Mouse (Mus musculus) macrophage (primary cell): Measurements from ENCODE around the gene Ginm1. TPM values are rescaled to one million over a fixed set of nuclear protein-coding genes. Genes with fewer than 3 reads are reported as not detected.

Source experiments
- H3K27ac ChIP-seq: fragments of 350-480 bp; formaldehyde crosslinking; 2 replicates; pipeline ENCODE4 v1.9.0; 2021
- H3K36me3 ChIP-seq: fragments of 350-480 bp; formaldehyde crosslinking; 2 replicates; pipeline ENCODE4 v1.9.0; 2021; ENCODE audit errors: inconsistent target
- H3K4me3 ChIP-seq: fragments of 350-480 bp; formaldehyde crosslinking; 2 replicates; pipeline ENCODE4 v1.9.0; 2021; ENCODE audit errors: inconsistent target
- H3K79me2 ChIP-seq: fragments of 350-480 bp; formaldehyde crosslinking; 2 replicates; pipeline ENCODE4 v1.9.0; 2021; ENCODE audit errors: inconsistent target
- WGBS: methylation state at CpG from one replicate; pipeline ENCODE4 v1.1.7; 2026; ENCODE audit warnings: inconsistent platforms; ENCODE audit not compliant: missing documents; 5-methylcytosine and 5-hydroxymethylcytosine counted together
- polyA plus RNA-seq: library from polyadenylated mRNA; stranded (reverse); fragments of 250-400 nt; gene quantifications from 3 replicates; pipeline ENCODE4 v1.2.4, GENCODE M21; 2018; ENCODE audit warnings: inconsistent platforms

The Ginm1 gene
- polyA plus RNA-seq, 1 experiment from 2014 or later: 123 TPM

DNA sequence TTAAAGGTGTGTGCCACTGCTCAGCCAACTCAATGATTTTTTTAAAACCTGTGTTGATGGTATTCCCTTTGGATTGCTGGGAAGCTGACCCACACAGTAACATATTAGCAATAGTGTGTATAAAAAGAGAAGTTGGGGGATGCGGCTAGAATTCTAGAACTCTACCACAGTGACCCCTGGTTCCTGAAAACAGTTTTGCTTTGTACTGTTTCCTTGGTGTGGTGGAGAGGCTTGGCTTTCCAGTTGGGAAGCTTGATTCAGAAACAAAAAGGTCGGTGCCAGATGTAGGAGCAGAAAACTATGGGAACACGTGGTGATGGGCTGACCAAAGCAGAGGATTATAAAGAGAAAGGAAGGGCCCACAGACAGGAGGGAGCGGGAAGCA lies 32.6 kb upstream of the Ginm1 start:
- WGBS: 90% methylated on average over 3 of the region's 4 CpGs
- no peak overlapping the region for H3K27ac ChIP-seq
- H3K4me3 ChIP-seq: no peak overlapping the region
- H3K79me2 ChIP-seq: no peaks in the 10 kb centered on the region
- H3K36me3 ChIP-seq: peaks cover 19% of the 10 kb centered on the region

- WGBS: 91% methylated on average over 9 of the region's 9 CpGs
- no peak overlapping the region for H3K4me3 ChIP-seq
- H3K79me2 ChIP-seq: no peaks in the 10 kb centered on the region
- H3K36me3 ChIP-seq: peaks cover 19% of the 10 kb centered on the region
- H3K27ac ChIP-seq: no peak overlapping the region
Measured at GRCm38 (mm10) chr10:7824663-7825280, 32.1 kb upstream of the Ginm1 start.

GRCm38 (mm10) chr10:7821981-7822380 lies 29.4 kb upstream of the Ginm1 start:
- Histone ChIP-seq H3K4me3 (no peak overlapping the region), H3K36me3 (peaks cover 29% of the 10 kb centered on the region), H3K27ac (no peak overlapping the region), H3K79me2 (no peaks in the 10 kb centered on the region)
- 96% methylated on average over 12 of the region's 12 CpGs for WGBS

DNA sequence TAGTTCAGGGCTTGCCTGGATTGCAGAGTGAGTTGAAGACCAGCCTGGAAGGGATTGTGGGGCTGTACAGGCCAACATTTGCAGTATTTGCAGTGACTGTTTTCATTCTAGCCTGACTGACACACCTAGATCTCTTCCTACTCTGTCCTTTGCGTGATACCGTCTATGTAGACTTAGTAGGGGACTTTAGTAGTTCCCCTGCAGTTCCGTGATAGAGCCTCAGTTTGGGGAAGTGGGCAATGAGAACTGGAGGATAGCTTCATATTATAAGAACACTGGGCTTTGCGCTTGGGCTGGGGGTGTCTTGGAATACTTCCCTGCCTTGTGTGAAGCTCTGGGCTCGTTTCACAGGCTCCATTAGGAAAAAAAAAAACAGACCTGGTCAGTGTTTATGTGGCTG lies 27.5 kb upstream of the Ginm1 start:
- WGBS: 87% methylated on average over 5 of the region's 5 CpGs
- Histone ChIP-seq H3K4me3 (no peak overlapping the region), H3K36me3 (peaks cover 32% of the 10 kb centered on the region), H3K27ac (no peak overlapping the region), H3K79me2 (no peaks in the 10 kb centered on the region)

DNA sequence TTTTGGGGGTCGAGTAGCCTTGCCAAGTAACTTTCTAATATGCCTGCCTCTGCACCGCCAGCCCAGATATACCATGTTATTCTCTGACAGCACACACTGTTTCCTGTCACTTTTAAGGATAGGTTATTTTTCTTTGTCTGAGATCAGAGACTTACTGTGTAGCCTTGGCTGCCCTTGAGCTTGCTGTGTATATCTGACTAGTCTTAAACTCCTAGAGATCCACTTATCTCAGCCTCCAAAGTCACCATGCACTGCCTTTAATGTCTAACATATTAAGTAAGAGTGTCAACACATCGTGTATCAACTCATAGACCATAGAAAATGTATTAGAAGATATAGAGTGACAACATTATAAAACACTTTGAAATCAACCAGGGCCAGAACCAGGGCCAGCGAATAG lies 27.0 kb upstream of the Ginm1 start:
- no peaks in the 10 kb centered on the region for H3K79me2 ChIP-seq
- H3K36me3 ChIP-seq: peaks cover 34% of the 10 kb centered on the region
- H3K4me3 ChIP-seq: no peak overlapping the region
- H3K27ac ChIP-seq: no peak overlapping the region
- 97% methylated on average over 4 of the region's 4 CpGs for WGBS

- no peak overlapping the region for H3K27ac ChIP-seq
- WGBS: 95% methylated on average over 4 of the region's 4 CpGs
- no peak overlapping the region for H3K4me3 ChIP-seq
- peaks cover 34% of the 10 kb centered on the region for H3K36me3 ChIP-seq
- no peaks in the 10 kb centered on the region for H3K79me2 ChIP-seq
Measured at GRCm38 (mm10) chr10:7819156-7819555, 26.5 kb upstream of the Ginm1 start.

- Histone ChIP-seq H3K36me3 (peaks cover 34% of the 10 kb centered on the region), H3K79me2 (no peaks in the 10 kb centered on the region), H3K4me3 (no peak overlapping the region), H3K27ac (no peak overlapping the region)
- 96% methylated on average over 3 of the region's 4 CpGs for WGBS
Measured at GRCm38 (mm10) chr10:7818676-7819075, 26.1 kb upstream of the Ginm1 start.

DNA sequence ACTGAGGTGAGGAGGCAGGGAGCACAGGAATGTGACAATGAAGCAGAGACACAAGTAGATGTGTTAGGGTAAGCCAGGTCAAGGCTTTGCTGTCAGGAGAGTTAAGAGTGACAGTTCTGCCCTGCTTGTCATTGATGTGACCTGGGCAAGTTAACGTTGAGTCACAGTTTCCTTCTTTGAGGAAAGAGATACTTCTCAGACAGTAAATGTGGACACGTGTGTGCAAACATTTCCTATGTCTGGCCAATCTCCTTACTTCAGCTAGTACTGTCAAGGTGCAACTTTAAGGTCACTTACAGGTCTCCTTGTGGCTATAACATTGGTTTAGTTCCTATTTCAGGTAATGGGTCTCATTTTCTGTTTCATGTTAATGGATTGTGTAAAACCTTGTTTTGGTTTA lies 23.9 kb upstream of the Ginm1 start:
- 54% methylated on average over 2 of the region's 2 CpGs for WGBS
- H3K4me3 ChIP-seq: no peak overlapping the region
- H3K79me2 ChIP-seq: no peaks in the 10 kb centered on the region
- H3K36me3 ChIP-seq: peaks cover 23% of the 10 kb centered on the region
- H3K27ac ChIP-seq: no peak overlapping the region

GRCm38 (mm10) chr10:7809937-7810336 lies 17.3 kb upstream of the Ginm1 start:
- H3K4me3 ChIP-seq: no peak overlapping the region

DNA sequence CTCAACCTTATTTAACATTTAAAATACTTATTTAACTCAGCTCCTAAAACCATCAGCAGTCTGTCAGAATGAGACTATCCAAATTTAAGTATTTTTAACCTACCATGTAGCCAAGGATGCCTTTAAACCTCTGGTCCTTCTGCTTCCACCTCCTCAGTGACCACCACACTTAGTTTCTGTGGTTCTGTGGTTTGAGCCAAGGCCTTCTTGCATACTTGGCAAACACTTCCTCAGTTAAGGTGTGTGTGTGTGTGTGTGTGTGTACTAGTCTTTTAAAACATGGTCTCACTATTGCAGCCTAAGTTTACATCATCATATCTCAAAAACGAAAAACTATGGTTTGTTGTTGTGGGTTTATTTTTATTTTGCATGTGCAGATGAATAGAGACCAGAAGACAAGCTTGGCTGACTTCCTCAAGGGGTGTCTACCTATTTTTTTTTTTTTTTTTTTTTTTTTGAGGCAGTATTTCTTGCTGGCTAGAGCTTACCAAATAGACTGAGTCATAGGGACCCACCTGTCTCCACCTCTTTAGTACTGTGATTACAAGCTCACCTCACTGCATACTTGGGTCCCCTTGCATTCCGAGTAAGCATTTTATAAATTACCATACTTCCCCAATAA lies 10.0 kb upstream of the Ginm1 start:
- Histone ChIP-seq H3K4me3 (no peak overlapping the region), H3K27ac (no peak overlapping the region), H3K36me3 (peaks cover 81% of the 10 kb centered on the region), H3K79me2 (no peaks in the 10 kb centered on the region)
- WGBS: 56% methylated on average over 2 of the region's 2 CpGs

More at GRCm38 (mm10) chr10:7809937-7810336, 17.3 kb upstream of the Ginm1 start:
- H3K79me2 ChIP-seq: no peaks in the 10 kb centered on the region
- H3K27ac ChIP-seq: no peak overlapping the region
- 42% methylated on average over 2 of the region's 2 CpGs for WGBS
- H3K36me3 ChIP-seq: peaks cover 37% of the 10 kb centered on the region

DNA sequence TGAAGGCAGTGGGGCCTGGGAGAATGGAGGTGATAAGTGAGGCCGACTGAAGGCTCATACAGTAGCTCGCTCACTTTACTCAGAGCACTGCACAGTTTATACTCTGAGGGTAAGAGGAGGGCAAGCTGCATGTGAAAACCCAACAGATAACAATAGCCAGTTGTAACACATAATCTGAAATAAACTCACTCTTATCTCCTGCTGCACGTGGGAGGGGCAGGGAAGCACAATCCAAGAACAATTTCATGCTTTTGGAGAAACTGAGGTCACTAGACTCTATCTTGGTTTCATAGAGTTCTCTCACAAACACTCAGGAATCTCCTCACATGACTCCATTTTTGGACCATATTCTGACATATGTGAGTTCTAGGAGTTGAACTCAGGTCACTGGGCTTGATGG lies 8.6 kb upstream of the Ginm1 start:
- H3K79me2 ChIP-seq: no peaks in the 10 kb centered on the region
- no peak overlapping the region for H3K27ac ChIP-seq
- peaks cover 87% of the 10 kb centered on the region for H3K36me3 ChIP-seq
- H3K4me3 ChIP-seq: no peak overlapping the region
- 98% methylated on average over 3 of the region's 3 CpGs for WGBS

DNA sequence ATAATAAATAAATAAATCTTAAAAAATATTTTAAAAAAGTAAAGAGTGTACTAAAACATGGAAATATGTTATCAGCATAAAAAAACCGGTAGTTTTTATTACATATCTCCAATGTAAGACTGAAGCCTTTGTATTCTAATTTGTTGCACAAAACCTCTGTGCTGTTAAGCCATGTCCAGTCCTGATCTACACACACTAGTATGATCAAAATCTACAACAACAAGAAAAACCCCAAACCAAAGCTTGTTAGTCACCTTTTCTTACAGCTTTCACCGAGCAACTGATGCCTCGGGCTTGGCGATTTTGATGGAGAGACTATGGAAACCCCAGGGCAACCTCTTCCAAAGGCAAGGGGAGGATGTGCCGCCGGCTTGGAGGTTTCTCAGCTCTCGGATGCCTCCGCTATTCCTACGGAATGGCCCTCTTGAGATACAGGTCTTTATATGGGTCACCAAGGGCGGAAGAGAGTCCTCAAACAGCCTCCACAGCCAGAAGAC lies 322 bp downstream of the Ginm1 start:
- peak overlapping the region; percentile 39 for H3K27ac ChIP-seq
- 0% methylated on average over 10 of the region's 10 CpGs for WGBS
- H3K36me3 ChIP-seq: peaks cover 9% of the 10 kb centered on the region
- H3K4me3 ChIP-seq: peak overlapping the region; percentile 99
- H3K79me2 ChIP-seq: peaks cover 50% of the 10 kb centered on the region

DNA sequence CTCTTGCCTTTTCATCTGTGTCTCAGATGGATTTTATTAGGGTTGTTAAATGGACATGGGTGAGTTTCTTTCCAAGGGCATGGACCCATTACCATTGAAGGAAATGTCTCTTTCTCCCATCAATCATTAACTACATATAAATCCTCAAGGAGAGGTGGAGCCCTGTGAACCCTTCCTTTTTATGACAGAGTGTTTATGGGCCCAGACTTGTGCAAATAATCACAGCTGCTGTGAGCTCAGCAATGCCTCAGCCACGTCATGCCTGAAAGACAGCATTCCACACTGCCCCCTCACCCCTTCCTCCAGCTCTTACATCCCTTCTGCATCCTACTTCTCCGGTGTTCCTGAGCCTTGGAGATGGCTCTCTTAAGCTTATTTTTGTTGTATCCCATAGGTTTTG lies 5.3 kb downstream of the Ginm1 start:
- Histone ChIP-seq H3K4me3 (no peak overlapping the region), H3K79me2 (peaks cover 17% of the 10 kb centered on the region), H3K27ac (no peak overlapping the region), H3K36me3 (no peaks in the 10 kb centered on the region)
- WGBS: 82% methylated on average over 2 of the region's 2 CpGs

DNA sequence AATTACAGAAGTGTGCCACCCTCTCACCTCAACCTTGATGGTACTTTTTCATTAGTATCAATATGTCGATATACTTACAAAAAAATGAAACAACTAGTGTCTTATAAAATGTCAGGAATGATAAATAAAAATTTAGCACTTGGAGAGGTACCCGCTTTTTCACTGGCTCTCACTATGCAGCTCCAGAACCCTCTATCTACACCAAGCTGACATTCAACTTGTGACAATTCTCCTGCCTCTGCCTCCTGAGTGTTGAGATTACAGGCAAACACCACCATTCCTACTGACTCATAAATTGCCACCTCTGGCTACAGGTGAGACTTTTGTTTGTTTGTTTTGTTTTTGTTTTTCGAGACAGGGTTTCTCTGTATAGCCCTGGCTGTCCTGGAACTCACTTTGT lies 11.4 kb downstream of the Ginm1 start:
- peak overlapping the region; percentile 43 for H3K4me3 ChIP-seq
- H3K27ac ChIP-seq: 0 out of 2 replicates have a peak overlapping the region, but pooled peaks have one; percentile 19
- H3K36me3 ChIP-seq: peaks cover 3% of the 10 kb centered on the region; the same call in 1 of the 2 replicates
- H3K79me2 ChIP-seq: no peaks in the 10 kb centered on the region
- WGBS: 59% methylated on average over 3 of the region's 3 CpGs
